Mouse (Mus musculus): ENCODE measurements around the gene Pmm2. TPM values are rescaled to one million over a fixed set of nuclear protein-coding genes. Genes with fewer than 3 reads are reported as not detected.

Pmm2 gene
- polyA plus RNA-seq, 1 experiment from 2014 or later: 48.6 TPM

DNA sequence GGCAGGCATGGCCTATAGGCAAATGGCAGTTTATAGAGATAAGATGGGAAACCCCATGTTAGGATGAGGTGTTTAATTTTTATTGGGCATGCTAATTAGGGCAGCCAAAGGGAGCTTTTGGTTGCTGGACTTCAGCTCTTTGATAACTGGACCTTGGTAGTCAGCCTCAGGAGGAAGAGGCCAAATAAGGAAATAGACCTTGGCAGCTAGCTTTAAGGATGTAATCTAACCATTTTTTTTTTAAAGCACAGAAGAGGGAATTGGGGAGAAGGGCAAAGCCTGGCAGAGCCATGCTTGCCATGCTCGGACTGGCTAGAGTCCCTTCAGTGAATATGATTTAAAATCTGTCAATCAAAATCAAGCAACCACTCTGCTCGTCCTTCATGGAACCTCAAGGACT is 7.1 kb upstream of the Pmm2 start:
- Histone ChIP-seq H3K4me1 (0 out of 2 replicates have a peak, but pooled peaks cover under 1% of the 10 kb centered on the region), H3K27ac (replicated peaks) (no peak overlapping the region)

DNA sequence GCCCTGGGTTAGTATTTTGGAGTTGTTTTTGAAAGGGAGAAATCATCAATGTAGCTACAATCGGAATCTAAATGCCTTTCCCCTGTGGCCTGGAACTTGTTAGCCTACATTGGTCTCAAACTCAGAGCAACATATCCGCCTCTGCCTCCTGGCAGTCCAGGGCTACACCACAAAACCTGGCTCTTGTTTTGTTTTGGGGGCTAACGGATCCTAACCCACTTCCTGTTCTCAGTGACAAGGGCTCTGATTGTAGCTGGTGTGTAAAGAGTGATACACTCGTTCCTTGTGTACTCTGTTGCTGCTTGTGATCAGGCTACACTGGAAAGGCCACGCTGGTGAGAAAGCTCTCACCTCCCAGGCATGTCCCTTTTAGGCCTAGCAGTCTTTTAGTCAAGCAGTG is 6.0 kb upstream of the Pmm2 start:
- peaks cover 21% of the 10 kb centered on the region for H3K36me3 ChIP-seq
- H3K9me3 ChIP-seq: no peaks in the 10 kb centered on the region
- no peaks in the 10 kb centered on the region for H3K27me3 ChIP-seq
- H3K27ac ChIP-seq (replicated peaks): no peak overlapping the region
- WGBS: 92% methylated on average over 5 of the region's 5 CpGs
- peaks cover 11% of the 10 kb centered on the region for H3K4me1 ChIP-seq
- no peak overlapping the region for H3K4me2 ChIP-seq (replicated peaks)
- no peak for ATAC-seq (ENCODE audit: low FRiP score, low read depth)
- H3K4me3 ChIP-seq: no peak overlapping the region
- no peak overlapping the region for H3K9ac ChIP-seq (replicated peaks)

More for the DNA sequence above, 7.1 kb upstream of the Pmm2 start:
- Histone ChIP-seq H3K4me3 (no peak overlapping the region), H3K27me3 (no peaks in the 10 kb centered on the region), H3K36me3 (peaks cover 15% of the 10 kb centered on the region), H3K9me3 (no peaks in the 10 kb centered on the region), H3K9ac (replicated peaks) (no peak overlapping the region), H3K4me2 (replicated peaks) (no peak overlapping the region)
- 78% methylated on average over 2 of the region's 2 CpGs for WGBS
- no peak for ATAC-seq (ENCODE audit: low FRiP score, low read depth)

DNA sequence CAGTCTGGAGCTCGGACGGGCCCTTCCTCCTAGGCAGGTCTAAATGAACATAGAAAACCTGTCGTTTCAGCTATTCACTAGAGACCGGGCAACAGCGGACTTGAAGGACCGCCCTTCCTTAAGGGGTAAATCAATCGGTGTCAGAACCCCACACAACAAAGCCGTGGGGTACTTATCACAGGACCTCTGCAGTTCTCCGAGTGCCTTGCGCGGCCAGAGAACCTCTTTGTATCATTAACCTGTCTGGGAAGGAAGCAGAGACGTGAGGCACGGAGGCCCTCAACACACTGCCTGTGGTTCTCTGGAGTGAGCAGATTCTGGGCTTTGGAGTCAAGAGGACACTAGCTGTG is 632 bp upstream of the Pmm2 start:
- no peak; the same call in none of the 2 replicates for ATAC-seq (ENCODE audit: low FRiP score, low read depth)
- peak overlapping the region; percentile 62 for H3K4me3 ChIP-seq
- peaks cover 22% of the 10 kb centered on the region for H3K4me1 ChIP-seq
- H3K27me3 ChIP-seq: no peaks in the 10 kb centered on the region
- H3K27ac ChIP-seq (replicated peaks): peak overlapping the region; percentile 81
- WGBS: under 1% methylated on average over 13 of the region's 13 CpGs
- no peaks in the 10 kb centered on the region for H3K9me3 ChIP-seq
- peaks cover 26% of the 10 kb centered on the region for H3K36me3 ChIP-seq
- peak overlapping the region; percentile 77 for H3K4me2 ChIP-seq (replicated peaks)
- peak overlapping the region; percentile 86 for H3K9ac ChIP-seq (replicated peaks)

DNA sequence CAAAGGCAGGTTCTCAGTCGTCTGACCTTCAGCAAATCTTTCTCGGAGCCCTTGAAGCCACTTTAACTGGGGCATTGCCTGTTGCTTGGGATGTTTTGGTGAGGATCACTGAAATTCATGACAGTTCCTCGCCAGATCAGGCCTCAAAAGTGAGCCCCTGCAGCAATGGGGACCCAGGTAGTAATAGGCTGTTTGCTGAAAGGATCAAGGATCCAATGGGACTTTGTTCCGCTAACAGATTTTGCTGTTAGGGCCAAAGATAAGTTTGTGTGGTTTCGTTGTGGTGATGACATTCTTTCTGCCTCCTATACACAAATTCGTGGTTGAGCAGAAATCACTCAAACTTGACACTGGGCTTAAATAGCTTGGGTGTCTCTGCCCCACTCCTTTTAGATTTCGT is 657 bp downstream of the Pmm2 start:
- ATAC-seq (ENCODE audit: low FRiP score, low read depth): no peak
- Histone ChIP-seq H3K27ac (replicated peaks) (peak overlapping the region; percentile 81; the same call in 1 of the 2 replicates), H3K4me3 (peak overlapping the region; percentile 62), H3K27me3 (no peaks in the 10 kb centered on the region), H3K9ac (replicated peaks) (peak overlapping the region; percentile 86), H3K36me3 (peaks cover 29% of the 10 kb centered on the region), H3K4me1 (peaks cover 22% of the 10 kb centered on the region), H3K9me3 (no peaks in the 10 kb centered on the region), H3K4me2 (replicated peaks) (peak overlapping the region; percentile 77)
- WGBS: 45% methylated on average over 7 of the region's 7 CpGs

DNA sequence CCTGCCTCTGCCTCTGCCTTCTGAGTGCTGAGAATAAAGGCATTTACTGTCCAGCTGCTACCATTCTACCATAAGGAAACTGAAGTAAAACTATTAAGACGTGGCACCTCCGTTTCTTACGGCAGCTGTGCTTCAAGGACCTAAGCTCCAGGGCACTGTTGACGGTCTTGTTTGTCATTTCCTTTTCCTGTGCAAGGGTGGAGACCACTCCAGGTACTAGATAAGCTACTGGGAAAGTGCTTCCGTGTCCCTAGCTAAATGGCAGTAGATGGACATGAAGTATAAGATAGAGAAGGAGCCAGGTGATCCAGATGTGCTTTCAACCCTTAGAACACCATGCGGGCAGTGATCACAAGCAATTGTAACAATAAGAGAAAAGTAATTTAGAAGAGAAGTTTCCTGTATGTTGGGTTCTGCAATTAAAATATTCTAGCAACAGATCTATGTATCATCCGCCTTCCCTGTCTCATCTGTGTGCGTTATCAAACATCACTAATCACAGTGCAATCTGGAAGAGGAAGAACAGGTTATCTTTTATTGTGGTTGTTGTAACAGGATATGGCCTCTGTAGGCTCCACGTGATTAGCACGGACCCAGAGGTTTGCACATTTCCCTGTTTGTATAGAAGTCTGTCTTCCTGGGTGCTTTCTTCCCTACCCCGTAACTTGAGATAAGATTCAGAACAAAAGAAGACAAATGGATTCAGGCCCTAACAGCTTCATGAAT is 2.2 kb downstream of the Pmm2 start:
- peaks cover 41% of the 10 kb centered on the region for H3K36me3 ChIP-seq
- 93% methylated on average over 11 of the region's 11 CpGs for WGBS
- ATAC-seq (ENCODE audit: low FRiP score, low read depth): no peak

DNA sequence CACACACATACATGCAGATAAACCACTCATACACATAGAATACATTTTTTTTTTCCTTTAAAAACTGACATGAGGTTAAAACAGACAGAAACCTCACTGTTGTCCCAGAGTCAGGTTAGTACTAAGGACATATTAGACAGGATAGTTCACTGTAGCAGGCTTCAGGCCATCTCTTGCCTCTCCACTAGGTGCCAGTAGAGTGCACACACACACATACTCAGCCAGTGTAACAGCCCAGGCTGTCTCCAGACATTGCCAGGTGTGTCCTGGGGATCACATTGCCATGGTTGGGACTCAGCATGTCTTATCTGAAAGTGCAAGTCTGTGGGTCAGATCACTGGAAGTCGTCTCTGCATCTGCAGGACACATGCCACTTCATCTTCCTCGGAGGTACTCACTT is 6.4 kb downstream of the Pmm2 start:
- Histone ChIP-seq H3K9me3 (no peaks in the 10 kb centered on the region), H3K9ac (replicated peaks) (no peak overlapping the region), H3K4me1 (peaks cover under 1% of the 10 kb centered on the region; the same call in 1 of the 2 replicates), H3K36me3 (peaks cover 67% of the 10 kb centered on the region), H3K4me3 (no peak overlapping the region), H3K27me3 (no peaks in the 10 kb centered on the region), H3K4me2 (replicated peaks) (no peak overlapping the region), H3K27ac (replicated peaks) (no peak overlapping the region)
- 75% methylated on average over 2 of the region's 2 CpGs for WGBS
- ATAC-seq (ENCODE audit: low FRiP score, low read depth): peak; percentile 65; the same call in 1 of the 2 replicates

More for the DNA sequence above, 2.2 kb downstream of the Pmm2 start:
- H3K9ac ChIP-seq (replicated peaks): no peak overlapping the region
- H3K9me3 ChIP-seq: no peaks in the 10 kb centered on the region
- H3K4me1 ChIP-seq: peaks cover 22% of the 10 kb centered on the region
- no peaks in the 10 kb centered on the region for H3K27me3 ChIP-seq
- no peak overlapping the region for H3K4me2 ChIP-seq (replicated peaks)
- no peak overlapping the region for H3K4me3 ChIP-seq
- H3K27ac ChIP-seq (replicated peaks): no peak overlapping the region

DNA sequence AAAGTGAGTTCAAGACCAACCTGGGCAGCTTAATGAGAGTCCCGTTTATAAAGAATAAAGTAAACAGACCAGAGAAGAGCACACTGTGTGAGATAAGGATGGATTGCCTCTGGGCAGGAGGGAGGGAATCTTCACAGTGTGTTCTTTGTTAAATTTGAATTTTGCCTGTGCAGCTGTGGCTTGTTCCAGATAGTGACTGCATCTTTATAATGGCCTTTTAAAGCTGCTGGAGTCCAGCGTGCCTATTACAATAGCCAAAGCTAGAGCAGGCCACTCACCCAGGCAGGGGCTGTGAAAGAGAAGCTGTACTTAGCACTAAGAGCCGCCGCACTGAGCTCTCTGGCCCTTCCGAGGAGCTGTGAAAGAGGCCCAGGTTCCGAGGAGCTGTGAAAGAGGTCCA is 8.1 kb downstream of the Pmm2 start:
- Histone ChIP-seq H3K4me1 (no peaks in the 10 kb centered on the region), H3K9ac (replicated peaks) (no peak overlapping the region), H3K4me3 (no peak overlapping the region), H3K27ac (replicated peaks) (no peak overlapping the region), H3K9me3 (no peaks in the 10 kb centered on the region), H3K36me3 (peaks cover 81% of the 10 kb centered on the region), H3K4me2 (replicated peaks) (no peak overlapping the region), H3K27me3 (no peaks in the 10 kb centered on the region)
- no peak for ATAC-seq (ENCODE audit: low FRiP score, low read depth)
- 91% methylated on average over 6 of the region's 6 CpGs for WGBS

DNA sequence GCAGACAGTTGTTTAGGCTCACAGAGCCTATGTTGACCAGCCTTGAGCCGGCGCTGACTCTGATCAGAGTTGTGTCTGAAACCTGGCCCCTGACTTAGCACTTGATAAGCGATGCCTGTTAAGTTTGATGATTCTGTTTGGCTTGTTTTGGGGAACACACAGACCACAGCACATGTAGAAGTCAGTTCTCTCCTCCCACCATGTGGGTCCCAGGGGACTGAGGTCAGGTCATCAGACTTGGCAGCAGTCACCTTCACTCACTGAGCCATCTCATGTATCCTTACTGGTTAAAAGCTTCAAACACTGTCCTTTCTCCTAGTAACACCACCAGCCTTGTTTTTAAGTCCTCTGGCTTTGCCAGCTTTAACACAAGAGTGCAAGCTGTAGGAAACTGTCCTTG is 12.5 kb downstream of the Pmm2 start:
- Histone ChIP-seq H3K4me2 (replicated peaks) (no peak overlapping the region), H3K4me3 (no peak overlapping the region), H3K9ac (replicated peaks) (no peak overlapping the region), H3K36me3 (peaks cover 85% of the 10 kb centered on the region), H3K9me3 (no peaks in the 10 kb centered on the region), H3K4me1 (no peaks in the 10 kb centered on the region), H3K27me3 (no peaks in the 10 kb centered on the region), H3K27ac (replicated peaks) (no peak overlapping the region)
- 99% methylated on average over 3 of the region's 3 CpGs for WGBS
- no peak for ATAC-seq (ENCODE audit: low FRiP score, low read depth)

DNA sequence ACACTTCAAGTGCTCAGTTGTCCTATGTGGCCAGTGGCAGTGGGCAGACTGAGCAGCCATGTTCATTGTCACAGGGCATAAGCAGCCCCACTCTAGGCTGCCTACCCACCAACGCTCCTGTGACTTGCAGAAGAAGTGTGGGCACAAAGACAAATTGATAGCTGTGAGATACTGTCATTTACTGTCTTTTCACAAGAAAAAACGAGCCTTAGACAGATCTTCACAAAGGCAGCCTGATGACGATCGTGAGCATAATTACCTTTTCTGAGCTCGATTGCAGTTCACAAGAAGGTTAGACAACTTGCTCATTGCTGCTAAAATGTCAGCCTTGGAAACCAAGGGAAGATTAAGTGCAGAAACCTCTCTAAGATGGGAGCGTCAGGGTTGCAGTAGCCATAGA is 17.6 kb downstream of the Pmm2 start:
- no peak overlapping the region for H3K4me2 ChIP-seq (replicated peaks)
- H3K4me1 ChIP-seq: no peaks in the 10 kb centered on the region
- no peaks in the 10 kb centered on the region for H3K9me3 ChIP-seq
- H3K27me3 ChIP-seq: no peaks in the 10 kb centered on the region
- no peak overlapping the region for H3K4me3 ChIP-seq
- ATAC-seq (ENCODE audit: low FRiP score, low read depth): no peak
- H3K9ac ChIP-seq (replicated peaks): no peak overlapping the region
- H3K36me3 ChIP-seq: peaks cover 76% of the 10 kb centered on the region
- 90% methylated on average over 6 of the region's 6 CpGs for WGBS
- H3K27ac ChIP-seq (replicated peaks): no peak overlapping the region

DNA sequence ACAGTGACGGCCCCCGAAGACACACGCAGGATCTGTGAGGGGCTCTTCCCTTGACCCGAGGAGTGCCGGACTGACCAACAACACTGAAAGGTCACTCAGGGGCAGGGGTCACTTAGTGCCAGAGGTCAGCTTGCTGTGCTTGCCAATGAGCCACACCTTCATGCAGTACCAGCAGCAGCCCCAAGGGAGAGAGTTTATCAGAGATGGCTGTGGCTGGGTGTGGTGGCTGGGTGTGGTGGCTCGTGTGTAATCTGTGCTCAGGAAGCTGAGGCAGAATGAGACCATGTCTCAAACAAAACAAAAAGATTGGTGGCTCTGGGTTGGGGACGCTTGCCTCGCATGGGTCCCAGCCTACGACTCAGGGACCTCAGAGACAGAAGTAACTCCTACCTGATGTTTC is 18.1 kb downstream of the Pmm2 start:
- H3K4me3 ChIP-seq: no peak overlapping the region
- H3K27ac ChIP-seq (replicated peaks): no peak overlapping the region
- H3K4me1 ChIP-seq: no peaks in the 10 kb centered on the region
- peaks cover 79% of the 10 kb centered on the region for H3K36me3 ChIP-seq
- no peaks in the 10 kb centered on the region for H3K27me3 ChIP-seq
- WGBS: 86% methylated on average over 9 of the region's 9 CpGs
- ATAC-seq (ENCODE audit: low FRiP score, low read depth): no peak
- H3K9me3 ChIP-seq: no peaks in the 10 kb centered on the region
- no peak overlapping the region for H3K9ac ChIP-seq (replicated peaks)
- H3K4me2 ChIP-seq (replicated peaks): no peak overlapping the region

DNA sequence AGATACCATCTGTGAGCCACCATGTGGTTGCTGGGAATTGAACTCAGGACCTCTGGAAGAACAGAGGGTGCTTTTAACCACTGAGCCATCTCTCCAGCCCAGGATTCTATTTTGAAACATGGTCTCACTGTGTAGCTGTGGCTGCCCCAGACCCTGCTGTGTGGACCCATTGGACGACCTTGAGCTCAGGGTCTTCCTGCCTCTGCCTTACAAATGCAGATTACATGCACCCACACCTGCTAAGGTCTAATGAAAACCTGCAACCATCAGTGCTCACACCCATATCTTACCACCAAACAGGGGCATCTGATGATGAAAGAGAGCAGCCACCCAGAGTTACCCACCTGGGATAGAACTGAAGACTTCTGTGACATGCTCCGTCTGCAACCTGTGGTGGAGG is 18.8 kb downstream of the Pmm2 start:
- Histone ChIP-seq H3K9ac (replicated peaks) (no peak overlapping the region), H3K4me2 (replicated peaks) (no peak overlapping the region), H3K4me1 (no peaks in the 10 kb centered on the region), H3K36me3 (peaks cover 78% of the 10 kb centered on the region), H3K27ac (replicated peaks) (no peak overlapping the region), H3K27me3 (no peaks in the 10 kb centered on the region), H3K9me3 (no peaks in the 10 kb centered on the region), H3K4me3 (no peak overlapping the region)
- WGBS: 86% methylated on average over 2 of the region's 2 CpGs
- no peak for ATAC-seq (ENCODE audit: low FRiP score, low read depth)

DNA sequence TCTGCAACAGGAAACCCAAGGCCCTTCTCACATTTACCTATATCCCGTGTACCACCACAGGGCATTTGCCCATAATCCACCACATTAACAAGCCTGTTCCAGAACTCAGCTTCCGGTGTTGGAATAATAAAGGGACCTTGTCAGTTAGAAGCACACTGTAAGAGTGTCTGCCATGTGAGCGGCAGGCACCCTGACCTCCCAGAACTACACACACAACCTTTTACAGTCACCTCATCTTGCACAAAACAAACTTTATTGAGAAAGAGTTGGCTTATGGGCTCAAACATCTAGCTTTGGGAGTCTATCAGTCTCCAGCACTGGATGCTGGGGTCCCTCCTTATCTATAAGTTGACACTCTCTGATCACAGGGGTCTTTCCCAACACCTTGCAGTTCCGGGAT is 20.9 kb downstream of the Pmm2 start:
- H3K9ac ChIP-seq (replicated peaks): no peak overlapping the region
- no peaks in the 10 kb centered on the region for H3K9me3 ChIP-seq
- 88% methylated on average over 4 of the region's 4 CpGs for WGBS
- no peak overlapping the region for H3K27ac ChIP-seq (replicated peaks)
- ATAC-seq (ENCODE audit: low FRiP score, low read depth): no peak
- H3K4me3 ChIP-seq: no peak overlapping the region
- H3K27me3 ChIP-seq: no peaks in the 10 kb centered on the region
- 0 out of 2 replicates have a peak, but pooled peaks cover 4% of the 10 kb centered on the region for H3K4me1 ChIP-seq
- H3K4me2 ChIP-seq (replicated peaks): no peak overlapping the region
- peaks cover 78% of the 10 kb centered on the region for H3K36me3 ChIP-seq

DNA sequence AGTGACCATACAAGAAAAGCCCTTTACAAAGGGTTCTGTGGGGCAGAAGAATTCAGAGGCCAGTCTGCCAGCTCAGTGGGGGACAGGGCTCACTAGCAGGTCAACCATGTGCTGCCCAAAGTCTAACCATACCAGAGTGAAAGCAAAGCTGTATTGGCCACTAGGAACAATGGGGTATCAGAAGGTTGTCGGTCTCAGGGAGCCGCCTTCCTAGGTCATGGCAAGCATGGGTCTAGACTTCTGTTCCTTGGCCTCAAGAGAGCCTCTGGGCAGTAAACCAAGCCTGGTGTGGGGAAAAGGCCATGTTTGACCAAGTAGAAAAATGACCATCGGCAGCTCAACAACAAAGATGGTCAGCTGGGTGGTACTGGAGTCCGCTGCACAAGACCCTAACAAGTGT is 21.3 kb downstream of the Pmm2 start:
- H3K4me1 ChIP-seq: peaks cover 4% of the 10 kb centered on the region; the same call in 1 of the 2 replicates
- no peak overlapping the region for H3K9ac ChIP-seq (replicated peaks)
- no peak overlapping the region for H3K4me2 ChIP-seq (replicated peaks)
- H3K36me3 ChIP-seq: peaks cover 82% of the 10 kb centered on the region
- ATAC-seq (ENCODE audit: low FRiP score, low read depth): no peak
- no peaks in the 10 kb centered on the region for H3K27me3 ChIP-seq
- H3K27ac ChIP-seq (replicated peaks): no peak overlapping the region
- H3K4me3 ChIP-seq: no peak overlapping the region
- 87% methylated on average over 4 of the region's 4 CpGs for WGBS
- no peaks in the 10 kb centered on the region for H3K9me3 ChIP-seq
